Mouse (Mus musculus) bone marrow, adult 2 months (tissue): ENCODE measurements around the gene Olfr688. TPM values are rescaled to one million over a fixed set of nuclear protein-coding genes. Genes with fewer than 3 reads are reported as not detected.

Experiments
- H3K27ac ChIP-seq: fragments of 200-500 bp; 2 replicates; pipeline ENCODE4 v1.5.1; 2012; ENCODE audit warnings: low read depth, mild to moderate bottlenecking, control low read depth, inconsistent platforms, low read length; ENCODE audit not compliant: control insufficient read depth, poor library complexity, insufficient read depth
- H3K4me1 ChIP-seq: fragments of 200-500 bp; 2 replicates; pipeline ENCODE4 v1.6.1; 2011; ENCODE audit warnings: low read length; ENCODE audit not compliant: control insufficient read depth, insufficient read depth
- H3K4me3 ChIP-seq: fragments of 200-500 bp; replicated peaks from 2 replicates; pipeline ENCODE3; 2011; ENCODE audit warnings: mild to moderate bottlenecking, low read depth, low read length, control low read depth; ENCODE audit not compliant: control insufficient read depth
- CTCF ChIP-seq: fragments of 200-500 bp; IDR thresholded peaks from 2 replicates; pipeline ENCODE4 v1.5.1; 2011; ENCODE audit warnings: low read length, control low read depth; ENCODE audit not compliant: control insufficient read depth, insufficient read depth
- POLR2A ChIP-seq: fragments of 200-500 bp; IDR thresholded peaks from 2 replicates; pipeline ENCODE4 v1.6.1; 2011; ENCODE audit warnings: low read depth, mild to moderate bottlenecking, control low read depth, low read length, borderline replicate concordance; ENCODE audit not compliant: control insufficient read depth
- WGBS: fragments of 180-500 bp; shearing (Covaris S2); methylation state at CpG from one replicate; pipeline ENCODE4 v1.1.7; 2018; 5-methylcytosine and 5-hydroxymethylcytosine counted together
- polyA plus RNA-seq: library from polyadenylated mRNA; stranded (reverse); fragments of >200 nt; gene quantifications from 2 replicates; pipeline ENCODE4 v1.2.4, GENCODE M21; 2011; ENCODE audit warnings: low replicate concordance; ENCODE audit not compliant: missing spikeins, insufficient read depth, insufficient read length

The Olfr688 gene
- polyA plus RNA-seq: not detected in 2 replicates

DNA sequence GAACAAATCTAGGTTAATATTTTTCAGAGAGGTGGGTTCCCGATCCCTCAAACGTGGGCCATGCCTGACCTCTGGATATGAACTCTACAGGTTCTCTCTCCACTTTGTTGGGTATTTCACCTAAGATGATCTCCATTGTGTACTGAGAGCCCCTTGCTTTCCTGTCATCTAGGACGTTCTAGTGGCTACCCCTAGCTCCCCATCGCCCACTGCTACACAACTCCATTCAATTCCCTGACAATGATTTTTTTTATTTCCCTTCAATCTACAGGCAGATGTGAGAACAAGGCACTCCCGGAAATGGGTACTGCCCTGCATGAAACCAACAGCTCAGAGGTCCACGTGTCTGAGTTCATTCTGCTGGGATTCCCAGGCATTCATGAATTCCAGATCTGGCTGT lies at the start of gene Olfr688:
Gene Olfr688 (plus strand): TSS at position 301 of the 400 bp plus-strand sequence.
- Histone ChIP-seq H3K4me1 (no peaks in the 10 kb centered on the region), H3K27ac (no peak within 1 kb of the TSS), H3K4me3 (no peak within 1 kb of the TSS)
- 74% methylated on average over 6 of the region's 6 CpGs for WGBS
- TF ChIP-seq POLR2A (no peak), CTCF (no peak)

DNA sequence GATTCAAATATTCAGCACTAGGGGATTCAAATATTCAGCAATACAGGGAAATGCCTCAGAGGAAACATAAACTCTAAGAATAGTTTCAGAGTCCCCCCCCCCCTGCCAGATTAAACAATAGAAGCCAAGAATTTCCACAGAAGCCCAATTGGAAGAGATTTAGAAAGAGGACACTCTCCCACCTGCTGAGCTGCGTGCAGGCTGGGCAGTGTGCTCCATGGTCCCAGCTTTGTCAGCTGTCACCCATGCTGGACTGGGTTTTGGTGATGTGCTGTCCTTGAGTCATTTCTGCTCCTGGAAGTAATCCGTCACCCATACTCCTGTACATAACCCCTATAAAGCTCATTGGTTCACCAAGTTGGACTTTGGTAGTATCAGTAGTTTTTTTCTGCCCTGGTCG lies 40.2 kb upstream of the Olfr688 start:
- Histone ChIP-seq H3K4me3 (no peak overlapping the region), H3K4me1 (no peaks in the 10 kb centered on the region), H3K27ac (no peak overlapping the region)
- no peak for TF ChIP-seq POLR2A
- TF ChIP-seq CTCF: no peak
- 73% methylated on average over 3 of the region's 3 CpGs for WGBS

DNA sequence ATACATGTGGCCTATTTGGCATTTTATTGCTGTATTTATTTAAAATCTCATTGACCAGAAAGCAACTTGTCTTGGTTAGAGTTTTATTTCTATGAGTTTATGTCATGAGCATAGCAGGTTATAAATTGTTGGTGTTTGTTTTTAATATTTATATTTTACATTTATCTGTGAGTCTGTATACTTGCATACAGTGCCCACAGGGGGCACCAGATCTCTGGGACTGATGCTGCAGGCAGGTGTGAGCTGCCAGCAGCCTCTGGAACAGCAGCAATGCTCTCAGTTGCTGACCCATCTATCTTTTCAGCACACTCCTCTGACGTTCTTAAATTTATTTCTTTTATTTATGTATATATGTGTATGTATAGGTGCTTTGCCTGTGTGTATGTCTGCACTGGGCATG lies 39.7 kb upstream of the Olfr688 start:
- Histone ChIP-seq H3K27ac (no peak overlapping the region), H3K4me1 (no peaks in the 10 kb centered on the region), H3K4me3 (no peak overlapping the region)
- TF ChIP-seq CTCF: no peak
- 29% methylated on average over 1 of the region's 1 CpGs for WGBS

DNA sequence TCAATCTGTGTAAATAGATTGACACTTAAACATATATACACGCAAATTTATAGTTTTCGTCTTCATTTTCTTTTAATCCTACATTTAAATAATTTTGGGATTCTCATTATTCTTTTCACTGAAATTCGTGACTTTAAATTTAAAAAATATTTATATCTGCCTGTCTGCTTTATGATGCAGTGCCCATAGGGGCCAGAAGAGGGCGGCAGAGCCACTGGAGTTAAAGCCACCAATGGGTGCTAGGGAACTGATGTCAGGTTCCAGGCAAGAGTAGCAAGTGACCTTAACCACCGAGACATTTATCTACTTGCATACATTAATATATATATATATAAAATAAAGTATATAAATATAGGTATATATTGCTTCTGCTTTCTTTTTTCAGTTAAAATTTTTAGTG lies 31.2 kb upstream of the Olfr688 start:
- no peak overlapping the region for H3K4me3 ChIP-seq
- TF ChIP-seq POLR2A (no peak), CTCF (peak; percentile 74)
- H3K4me1 ChIP-seq: no peaks in the 10 kb centered on the region
- 47% methylated on average over 5 of the region's 5 CpGs for WGBS
- no peak overlapping the region for H3K27ac ChIP-seq

DNA sequence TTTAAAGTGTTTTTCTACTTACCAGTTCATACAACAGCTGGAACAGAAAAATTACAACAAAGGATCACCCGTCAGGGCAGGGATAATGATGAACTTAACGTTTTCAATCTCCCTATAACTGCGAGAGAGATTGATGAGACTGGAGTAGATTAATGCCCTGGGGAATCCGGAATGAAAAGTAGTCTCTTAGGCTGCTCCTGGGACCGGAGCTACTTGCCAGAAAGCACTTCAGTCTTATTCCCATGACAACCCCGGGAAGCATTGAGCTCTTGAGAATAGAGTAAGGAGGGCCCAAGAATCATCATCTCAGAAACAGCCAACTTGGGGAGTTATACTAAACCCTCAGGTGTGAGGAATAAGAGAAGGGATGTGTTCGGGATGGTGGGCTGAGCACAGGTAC lies 15.5 kb upstream of the Olfr688 start:
- Histone ChIP-seq H3K27ac (no peak overlapping the region), H3K4me1 (no peaks in the 10 kb centered on the region), H3K4me3 (no peak overlapping the region)
- 76% methylated on average over 7 of the region's 7 CpGs for whole genome bisulfite sequencing
- no peak for TF ChIP-seq POLR2A
- TF ChIP-seq CTCF: no peak

DNA sequence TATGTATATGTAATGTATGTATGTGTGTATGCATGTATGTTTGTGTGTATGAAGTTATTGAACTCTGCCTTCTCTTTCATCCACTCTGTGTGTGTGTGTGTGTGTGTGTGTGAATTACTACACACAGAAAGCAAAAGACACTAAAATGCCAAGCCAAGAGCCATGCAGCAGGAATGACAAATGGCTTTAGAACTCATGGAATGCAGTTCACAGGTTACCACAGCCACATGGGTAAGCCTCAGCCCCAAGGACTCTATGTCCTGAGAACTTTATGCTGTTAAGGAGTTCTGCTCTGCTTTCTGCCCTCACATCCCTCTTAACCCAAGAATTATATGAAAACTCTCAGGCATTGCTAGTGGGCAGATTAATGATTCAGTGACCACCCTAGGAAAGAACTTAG lies 2.2 kb downstream of the Olfr688 start:
- H3K4me1 ChIP-seq: no peaks in the 10 kb centered on the region
- H3K27ac ChIP-seq: no peak overlapping the region
- no peak overlapping the region for H3K4me3 ChIP-seq
- no peak for TF ChIP-seq POLR2A
- TF ChIP-seq CTCF: no peak

DNA sequence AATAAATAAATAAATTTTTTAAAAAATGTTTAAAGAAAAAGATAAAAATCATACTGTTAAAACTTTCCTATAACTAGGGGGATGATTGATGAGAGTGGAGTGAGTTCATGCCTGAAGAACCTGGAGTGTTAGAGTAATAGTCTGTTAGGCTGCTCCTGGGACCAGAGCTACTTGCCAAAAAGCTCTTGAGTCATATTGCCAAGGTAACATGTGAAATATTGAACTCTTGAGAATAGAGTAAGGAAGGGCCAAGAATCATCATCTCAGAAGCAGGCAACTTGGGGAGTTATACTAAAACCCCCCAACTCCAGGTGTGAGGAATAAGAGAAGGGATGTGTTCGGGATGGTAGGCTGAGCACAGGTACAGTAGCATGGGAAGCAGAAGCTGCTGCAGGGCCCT lies 23.0 kb downstream of the Olfr688 start, which contains the start of gene Olfr689:
Gene Olfr689 (plus strand): TSS at position 301 of the 400 bp plus-strand sequence.
- H3K4me3 ChIP-seq: no peak within 1 kb of the TSS
- no peaks in the 10 kb centered on the region for H3K4me1 ChIP-seq
- no peak within 1 kb of the TSS for H3K27ac ChIP-seq
- no peak for TF ChIP-seq POLR2A
- TF ChIP-seq CTCF: no peak
- 74% methylated on average over 1 of the region's 1 CpGs for WGBS

DNA sequence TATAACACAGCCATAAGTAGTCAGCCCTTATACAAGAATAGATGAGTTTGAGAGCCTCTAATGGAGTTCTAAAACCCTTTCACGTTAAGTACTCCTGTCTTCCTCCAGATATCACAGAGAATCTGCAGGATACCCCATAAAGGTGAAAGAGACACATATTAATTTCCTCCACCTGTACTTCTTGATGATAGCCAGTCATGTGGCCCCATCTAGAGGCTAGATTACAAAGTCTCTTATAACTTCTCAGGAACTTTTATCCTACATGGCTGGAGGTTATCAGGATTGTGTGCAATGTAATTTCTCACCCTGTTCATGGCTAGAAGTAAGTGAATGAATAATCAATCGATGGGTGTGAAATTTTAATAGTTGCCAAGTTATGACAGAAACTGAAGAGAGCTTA lies 37.4 kb downstream of the Olfr688 start:
- Histone ChIP-seq H3K4me3 (no peak overlapping the region), H3K4me1 (no peaks in the 10 kb centered on the region), H3K27ac (no peak overlapping the region)
- WGBS: 61% methylated on average over 2 of the region's 2 CpGs
- TF ChIP-seq POLR2A (no peak), CTCF (no peak)

DNA sequence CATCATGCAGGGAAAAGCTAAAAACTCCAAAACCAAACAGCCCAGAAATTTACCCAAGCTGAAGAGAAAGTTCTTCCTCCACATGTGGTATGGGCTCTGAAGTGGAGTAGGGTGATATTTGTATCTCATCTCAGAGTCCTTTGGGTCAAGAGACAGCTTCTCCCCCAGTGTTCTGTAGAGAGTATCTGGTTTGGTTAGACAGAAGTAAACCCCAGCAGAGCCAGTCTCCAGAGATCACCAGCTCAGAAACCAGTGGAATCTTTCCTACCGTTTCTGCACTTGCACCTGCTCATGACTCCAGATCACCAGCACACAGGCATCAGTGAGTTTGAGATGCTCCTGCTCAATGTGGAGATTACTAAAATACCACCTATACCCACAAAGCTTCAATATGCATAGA lies 46.1 kb downstream of the Olfr688 start, which contains the start of gene Olfr690:
Gene Olfr690 (minus strand): TSS at position 101 of the 400 bp plus-strand sequence.
- Histone ChIP-seq H3K4me1 (no peaks in the 10 kb centered on the region), H3K27ac (no peak within 1 kb of the TSS), H3K4me3 (no peak within 1 kb of the TSS)
- WGBS: 83% methylated on average over 1 of the region's 1 CpGs
- TF ChIP-seq POLR2A (no peak), CTCF (no peak)

Other genes with a start within 250 kb of the Olfr688 start
- gene Olfr677, start 236.7 kb upstream of the Olfr688 start, polyA plus RNA-seq: not detected in 2 replicates
- not detected in 2 replicates for gene Olfr678, start 223.6 kb upstream of the Olfr688 start, polyA plus RNA-seq
- gene Olfr679, start 206.9 kb upstream of the Olfr688 start, polyA plus RNA-seq: not detected in 2 replicates
- not detected in 2 replicates for gene Olfr680-ps1, start 195.3 kb upstream of the Olfr688 start, polyA plus RNA-seq
- gene Olfr681, start 171.3 kb upstream of the Olfr688 start, polyA plus RNA-seq: not detected in 2 replicates
- not detected in 2 replicates for gene Olfr683, start 141.1 kb upstream of the Olfr688 start, polyA plus RNA-seq
- not detected in 2 replicates for gene Olfr684, start 124.4 kb upstream of the Olfr688 start, polyA plus RNA-seq
- not detected in 2 replicates for gene Olfr685, start 102.1 kb upstream of the Olfr688 start, polyA plus RNA-seq
- gene Olfr686, start 80.6 kb upstream of the Olfr688 start, polyA plus RNA-seq: not detected in 2 replicates
- gene Olfr689, start 23.1 kb downstream of the Olfr688 start, polyA plus RNA-seq: not detected in 2 replicates
- not detected in 2 replicates for gene Olfr690, start 46.0 kb downstream of the Olfr688 start, polyA plus RNA-seq
- gene Olfr691, start 54.2 kb downstream of the Olfr688 start, polyA plus RNA-seq: not detected in 2 replicates
- not detected in 2 replicates for gene Olfr692, start 80.1 kb downstream of the Olfr688 start, polyA plus RNA-seq
- gene Gm5901, start 86.9 kb downstream of the Olfr688 start, polyA plus RNA-seq: not detected in 2 replicates
- gene Fam160a2, start 112.0 kb downstream of the Olfr688 start, polyA plus RNA-seq: 31.1 and 112 TPM in 2 replicates
- gene Cnga4, start 116.5 kb downstream of the Olfr688 start, polyA plus RNA-seq: 0.60 TPM in 1 of 2 replicates, not detected in the other
- not detected in 2 replicates for gene Cckbr, start 137.6 kb downstream of the Olfr688 start, polyA plus RNA-seq
- gene Cavin3, start 194.2 kb downstream of the Olfr688 start, polyA plus RNA-seq: 6.1 and 7.6 TPM in 2 replicates